Mouse (Mus musculus) erythroblast, embryonic 14.5 days (primary cell): Measurements from ENCODE around the gene Spag7. TPM values are rescaled to one million over a fixed set of nuclear protein-coding genes. Genes with fewer than 3 reads are reported as not detected.

ENCODE experiments used
- H3K27me3 ChIP-seq: 2 replicates; pipeline ENCODE4 v1.6.1; 2012; ENCODE audit warnings: inconsistent platforms; ENCODE audit not compliant: control insufficient read depth
- H3K36me3 ChIP-seq: 2 replicates; pipeline ENCODE4 v1.6.1; 2012; ENCODE audit warnings: mild to moderate bottlenecking, inconsistent platforms; ENCODE audit not compliant: control insufficient read depth
- H3K4me1 ChIP-seq: 2 replicates; pipeline ENCODE4 v1.6.1; 2012; ENCODE audit warnings: inconsistent platforms; ENCODE audit not compliant: control insufficient read depth
- H3K4me3 ChIP-seq: replicated peaks from 2 replicates; pipeline ENCODE3; 2012; ENCODE audit warnings: moderate library complexity, mild to moderate bottlenecking, inconsistent platforms
- H3K9me3 ChIP-seq: 2 replicates; pipeline ENCODE4 v1.6.1; 2012; ENCODE audit warnings: low read length, inconsistent platforms, mixed read lengths; ENCODE audit not compliant: control insufficient read depth
- GATA1 ChIP-seq: IDR thresholded peaks from 2 replicates; pipeline ENCODE4 v1.6.1; 2012; ENCODE audit warnings: low read length, inconsistent platforms, mixed read lengths
- TAL1 ChIP-seq: IDR thresholded peaks from 3 replicates; pipeline ENCODE4 v1.6.1; 2012; ENCODE audit warnings: low read length, inconsistent platforms, mixed read lengths
- polyA plus RNA-seq: library from polyadenylated mRNA; stranded (reverse); fragments of >175 nt; gene quantifications from 2 replicates; pipeline ENCODE4 v1.2.3, GENCODE M21; 2012

Gene Spag7
- polyA plus RNA-seq, 1 experiment = 18.1 TPM

DNA sequence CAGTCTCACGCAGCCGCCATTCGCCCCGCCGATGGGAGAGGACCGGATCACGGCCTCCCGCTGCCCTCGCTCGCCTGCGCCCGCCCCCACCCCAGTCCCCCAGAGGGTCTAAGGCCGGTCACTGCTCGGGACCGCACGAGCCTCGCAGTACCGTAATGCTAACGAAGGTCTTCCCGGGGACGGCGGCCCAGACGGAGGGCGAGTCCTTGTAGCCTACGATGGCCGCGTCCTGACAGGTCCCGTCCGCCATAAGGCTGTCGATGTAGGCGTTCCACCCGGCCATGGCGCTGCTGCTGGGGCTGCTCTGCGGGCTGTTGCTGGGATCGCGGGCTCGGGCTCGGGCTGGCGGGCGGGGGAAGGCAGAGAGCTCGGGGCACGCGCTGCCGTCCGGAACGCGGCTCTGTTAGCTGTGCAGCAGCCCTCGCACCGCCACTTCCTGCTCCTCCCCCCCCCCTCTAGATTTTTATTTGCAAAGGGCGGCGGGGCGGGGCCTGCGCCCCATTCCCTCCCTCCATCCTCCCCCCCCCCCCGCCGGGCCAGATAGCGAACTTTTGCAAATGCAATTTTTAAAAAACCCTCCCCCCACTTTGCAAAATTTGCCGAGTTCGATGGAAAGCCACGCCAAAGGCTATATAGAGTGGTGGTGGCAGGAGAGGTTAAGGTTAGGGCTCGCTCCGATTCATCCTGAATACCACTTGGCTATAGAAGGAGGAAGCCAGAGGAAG, 14.9 kb downstream of the Spag7 start, which contains the start of gene Pfn1:
Gene Pfn1 (minus strand): TSS at position 447 of the 725 bp plus-strand sequence.
- Histone ChIP-seq H3K4me1 (peaks cover 74% of the 10 kb centered on the region), H3K36me3 (peaks cover 38% of the 10 kb centered on the region), H3K4me3 (peak within 1 kb of the TSS; percentile 79), H3K27me3 (peaks cover 16% of the 10 kb centered on the region), H3K9me3 (no peaks in the 10 kb centered on the region)
- no peak for TF ChIP-seq GATA1
- TF ChIP-seq TAL1 = no peak

GRCm38 (mm10) chr11:70653345-70654197, 15.6 kb downstream of the Spag7 start:
- peaks cover 46% of the 10 kb centered on the region for H3K36me3 ChIP-seq

DNA sequence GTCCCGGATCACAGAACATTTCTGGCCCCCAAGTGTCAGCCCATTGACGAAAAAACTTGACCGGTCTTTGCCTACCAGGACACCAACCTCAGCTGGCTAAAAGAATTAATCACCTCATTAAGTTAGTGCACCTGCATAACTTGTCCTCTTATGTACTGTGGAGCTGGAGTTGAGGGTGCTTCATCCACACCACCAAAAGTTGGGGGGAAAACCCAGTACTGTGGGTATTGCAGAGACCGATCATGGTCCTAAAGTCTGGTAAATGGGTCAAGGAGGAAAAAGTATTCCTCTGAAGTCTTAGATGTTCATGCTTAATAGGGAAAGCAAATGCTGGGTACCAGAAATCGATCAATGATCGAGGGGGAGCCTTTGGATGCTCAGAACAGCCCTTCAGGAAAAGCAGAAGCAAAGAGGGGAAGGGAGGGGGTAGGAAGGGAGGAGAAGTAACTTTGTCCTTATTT, 16.3 kb downstream of the Spag7 start:
- peaks cover 85% of the 10 kb centered on the region for H3K4me1 ChIP-seq
- peaks cover 16% of the 10 kb centered on the region for H3K27me3 ChIP-seq
- no peaks in the 10 kb centered on the region for H3K9me3 ChIP-seq
- TF ChIP-seq GATA1 = no peak
- no peak for TF ChIP-seq TAL1
- H3K36me3 ChIP-seq = peaks cover 51% of the 10 kb centered on the region
- H3K4me3 ChIP-seq = peak overlapping the region; percentile 79

More at GRCm38 (mm10) chr11:70653345-70654197, 15.6 kb downstream of the Spag7 start:
- Histone ChIP-seq H3K4me3 (peak overlapping the region; percentile 79), H3K4me1 (peaks cover 82% of the 10 kb centered on the region), H3K9me3 (no peaks in the 10 kb centered on the region), H3K27me3 (peaks cover 16% of the 10 kb centered on the region)
- TF ChIP-seq GATA1 = no peak
- TF ChIP-seq TAL1 = no peak

DNA sequence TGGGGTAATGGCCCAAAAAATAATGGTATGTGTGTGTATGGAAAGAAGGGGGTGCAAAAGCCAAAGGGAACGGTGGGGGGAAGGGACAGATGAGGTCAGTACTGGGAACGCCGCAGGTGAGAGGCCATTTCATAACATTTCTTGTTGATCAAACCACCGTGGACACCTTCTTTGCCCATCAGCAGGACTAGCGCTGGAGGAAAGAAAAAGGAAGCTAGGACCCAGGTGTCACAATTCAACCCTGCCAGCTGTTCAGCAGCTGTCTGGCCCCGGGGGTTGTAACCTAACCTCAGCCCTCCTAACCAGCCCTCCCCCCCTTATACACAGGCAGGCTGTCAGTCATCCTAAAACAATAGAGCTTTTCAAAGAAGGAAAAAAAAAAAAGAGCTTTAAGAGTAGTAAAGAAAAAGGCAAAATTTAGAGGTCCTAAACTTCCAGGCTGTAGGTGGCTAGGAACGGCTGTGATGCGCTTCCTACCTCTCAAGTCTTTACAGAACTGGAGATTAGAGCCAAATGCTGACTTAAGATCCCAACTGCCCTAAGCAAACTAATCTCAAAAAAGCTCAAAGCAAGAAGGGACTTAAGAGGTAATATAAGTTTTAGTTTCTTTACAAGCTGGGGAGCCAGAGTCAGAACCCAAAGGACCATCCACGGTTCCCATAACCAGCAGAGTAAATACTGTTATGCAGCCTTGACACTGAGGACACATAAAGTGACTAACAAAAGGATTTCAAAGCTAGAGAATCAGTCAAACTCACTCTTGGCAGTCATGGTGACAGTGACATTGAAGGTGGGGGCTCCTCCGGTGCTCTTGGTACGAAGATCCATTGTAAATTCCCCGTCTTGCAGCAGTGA, 17.0 kb downstream of the Spag7 start:
- Histone ChIP-seq H3K4me3 (peak overlapping the region; percentile 79), H3K4me1 (peaks cover 86% of the 10 kb centered on the region), H3K9me3 (no peaks in the 10 kb centered on the region), H3K27me3 (peaks cover 16% of the 10 kb centered on the region), H3K36me3 (peaks cover 54% of the 10 kb centered on the region)
- TF ChIP-seq TAL1 (no peak), GATA1 (no peak)

DNA sequence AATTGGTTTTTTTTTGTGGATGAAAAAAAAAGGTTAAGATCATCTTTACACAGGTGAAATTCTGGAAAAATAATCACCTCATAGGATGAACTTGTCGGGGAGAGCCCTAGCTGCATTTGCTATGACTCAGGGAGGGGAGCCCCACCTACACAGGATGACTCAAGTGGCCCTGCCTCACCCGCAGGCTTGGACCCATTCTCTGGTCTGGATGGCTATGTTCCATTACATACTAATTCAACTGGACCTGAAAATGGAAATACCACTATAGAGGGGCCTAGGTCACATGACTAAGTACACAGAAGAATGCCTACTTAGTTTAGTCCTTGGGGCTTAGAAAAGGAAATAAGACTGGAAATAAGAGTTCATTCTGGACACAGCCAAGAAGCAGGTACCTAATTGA, 17.8 kb downstream of the Spag7 start:
- TF ChIP-seq TAL1 (no peak), GATA1 (no peak)
- Histone ChIP-seq H3K27me3 (peaks cover 9% of the 10 kb centered on the region), H3K36me3 (peaks cover 54% of the 10 kb centered on the region), H3K4me3 (peak overlapping the region; percentile 31), H3K9me3 (no peaks in the 10 kb centered on the region), H3K4me1 (peaks cover 82% of the 10 kb centered on the region)

DNA sequence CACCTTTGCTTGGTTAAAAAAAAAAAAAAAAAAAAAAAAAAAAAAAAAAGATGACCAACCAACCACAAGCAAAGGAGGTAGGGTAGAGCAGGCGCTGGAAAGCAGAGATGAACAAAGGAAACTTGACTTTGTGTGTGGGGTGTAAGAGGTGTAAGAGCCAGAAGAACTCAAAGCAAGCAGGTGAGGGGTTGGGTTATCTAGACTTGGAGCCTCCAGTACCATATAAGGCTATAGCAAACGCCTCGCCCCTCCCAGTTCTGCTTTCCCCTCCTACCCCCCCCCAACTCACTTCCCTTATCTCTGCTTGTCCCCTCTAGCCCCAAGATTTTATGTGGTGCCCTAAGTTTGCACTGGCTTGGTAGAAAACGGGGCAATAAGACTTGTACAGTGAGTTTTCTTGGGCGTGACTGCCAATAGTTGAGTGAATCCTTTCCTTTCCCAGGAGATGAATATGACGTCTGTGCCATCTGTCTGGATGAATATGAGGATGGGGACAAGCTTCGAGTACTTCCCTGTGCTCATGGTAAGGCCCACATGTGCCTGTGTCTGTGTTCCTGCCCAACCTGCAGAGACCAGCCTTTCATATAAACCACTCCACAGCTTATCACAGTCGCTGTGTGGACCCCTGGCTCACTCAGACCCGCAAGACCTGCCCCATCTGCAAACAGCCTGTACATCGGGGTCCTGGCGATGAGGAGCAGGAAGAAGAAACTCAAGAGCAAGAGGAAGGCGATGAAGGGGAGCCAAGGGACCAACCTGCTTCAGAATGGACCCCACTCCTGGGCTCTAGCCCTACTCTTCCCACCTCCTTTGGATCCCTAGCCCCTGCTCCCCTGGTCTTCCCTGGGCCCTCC, 18.7 kb downstream of the Spag7 start:
- TF ChIP-seq GATA1 (no peak), TAL1 (no peak)
- Histone ChIP-seq H3K4me1 (peaks cover 82% of the 10 kb centered on the region), H3K9me3 (no peaks in the 10 kb centered on the region), H3K36me3 (peaks cover 60% of the 10 kb centered on the region), H3K4me3 (peak overlapping the region; percentile 31), H3K27me3 (peaks cover under 1% of the 10 kb centered on the region; the same call in 1 of the 2 replicates)

- H3K9me3 ChIP-seq = no peaks in the 10 kb centered on the region
- H3K36me3 ChIP-seq = peaks cover 72% of the 10 kb centered on the region
- H3K4me3 ChIP-seq = peak overlapping the region; percentile 74
- no peaks in the 10 kb centered on the region for H3K27me3 ChIP-seq
- no peak for TF ChIP-seq TAL1
- TF ChIP-seq GATA1 = no peak
- peaks cover 84% of the 10 kb centered on the region for H3K4me1 ChIP-seq
Measured at GRCm38 (mm10) chr11:70649185-70649734, 20.0 kb downstream of the Spag7 start.
